Mouse (Mus musculus) liver, embryonic 14.5 days (tissue): Measurements from ENCODE around the gene Ccdc137.

ENCODE experiments used
- CTCF ChIP-seq: IDR thresholded peaks from 2 replicates; pipeline ENCODE4 v1.5.1; 2016; ENCODE audit warnings: antibody characterized with exemption, low read depth, control low read depth
- EP300 ChIP-seq: IDR thresholded peaks from 2 replicates; pipeline ENCODE4 v1.6.1; 2016; ENCODE audit warnings: antibody characterized with exemption, low read depth

DNA sequence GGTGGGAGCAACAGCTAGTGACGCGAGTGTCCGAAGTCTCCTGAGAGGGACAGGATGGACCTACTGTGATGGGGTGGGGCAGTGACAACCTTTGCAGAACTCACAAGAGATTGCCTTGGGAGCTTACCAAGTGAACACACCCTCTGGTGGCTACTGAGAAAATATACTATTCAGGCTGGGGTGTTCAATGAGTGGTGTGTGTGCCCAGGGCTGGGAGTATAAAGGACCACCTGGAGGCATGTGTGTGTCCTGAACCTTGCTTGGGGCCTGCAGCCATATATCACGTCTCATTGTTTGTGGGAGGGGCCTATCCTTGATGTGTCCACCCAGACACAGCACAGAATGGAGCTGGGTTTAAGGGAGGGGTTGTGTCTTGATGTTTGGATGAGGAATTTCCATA is 30.6 kb downstream of the Ccdc137 start:
- TF ChIP-seq CTCF = no peak
- TF ChIP-seq EP300 = no peak
